Mouse (Mus musculus): Measurements from ENCODE around the gene Fam83g. TPM values are rescaled to one million over a fixed set of nuclear protein-coding genes. Genes with fewer than 3 reads are reported as not detected.
A peak's percentile ranks its signal among the peaks of the same experiment; 100 is the strongest.
"Not testable (repeated sequence)": the region's sequence is repeated elsewhere in the genome, so short reads cannot be mapped to it uniquely, and the experiment has no call there.

The Fam83g gene
- 5.5 and 5.9 TPM in 2 replicates for polyA plus RNA-seq (2015; fragmentation: Nextera tagmentation; extraction: Ambion mirVana)

GRCm38 (mm10) chr11:61683907-61684731 lies at the start of gene Fam83g:
Fam83g (plus strand) TSS chr11:61684091.
- WGBS = 1% methylated on average over 76 of the region's 76 CpGs
- peak; percentile 81 for ATAC-seq (ENCODE audit: insufficient read depth, low FRiP score, low read depth)
- peaks cover 17% of the 10 kb centered on the region for H3K4me1 ChIP-seq
- peak within 1 kb of the TSS; percentile 73 for H3K27ac ChIP-seq
- no peaks in the 10 kb centered on the region for H3K36me3 ChIP-seq
- H3K9me3 ChIP-seq = no peaks in the 10 kb centered on the region
- peak within 1 kb of the TSS; percentile 79 for H3K4me2 ChIP-seq
- H3K9ac ChIP-seq = peak within 1 kb of the TSS; percentile 20; the same call in 1 of the 2 replicates
- H3K27me3 ChIP-seq (replicated peaks) = peaks cover 19% of the 10 kb centered on the region
- peak within 1 kb of the TSS; percentile 48 for H3K4me3 ChIP-seq (replicated peaks)

GRCm38 (mm10) chr11:61636309-61636708 lies 47.6 kb upstream of the Fam83g start:
- 97% methylated on average over 3 of the region's 4 CpGs for WGBS
- not testable (repeated sequence) for H3K9me3 ChIP-seq; H3K36me3 ChIP-seq; H3K9ac ChIP-seq; H3K27me3 ChIP-seq (replicated peaks); H3K4me3 ChIP-seq (replicated peaks); H3K4me2 ChIP-seq; ATAC-seq (ENCODE audit: insufficient read depth, low FRiP score, low read depth); H3K4me1 ChIP-seq; H3K27ac ChIP-seq

- Histone ChIP-seq H3K27me3 (replicated peaks) (no peaks in the 10 kb centered on the region), H3K9ac (no peak overlapping the region), H3K9me3 (no peaks in the 10 kb centered on the region), H3K27ac (no peak overlapping the region), H3K4me1 (no peaks in the 10 kb centered on the region; the same call in 1 of the 2 replicates), H3K36me3 (no peaks in the 10 kb centered on the region), H3K4me3 (replicated peaks) (no peak overlapping the region), H3K4me2 (no peak overlapping the region)
- ATAC-seq (ENCODE audit: insufficient read depth, low FRiP score, low read depth) = no peak
- WGBS = 62% methylated on average over 1 of the region's 1 CpGs
These were observed 46.5 kb upstream of the Fam83g start for GRCm38 (mm10) chr11:61637413-61637812.

- Histone ChIP-seq H3K4me1 (no peaks in the 10 kb centered on the region; the same call in 1 of the 2 replicates), H3K9me3 (no peaks in the 10 kb centered on the region), H3K9ac (no peak overlapping the region), H3K4me3 (replicated peaks) (no peak overlapping the region), H3K27me3 (replicated peaks) (no peaks in the 10 kb centered on the region), H3K27ac (no peak overlapping the region), H3K4me2 (no peak overlapping the region), H3K36me3 (no peaks in the 10 kb centered on the region)
- no peak for ATAC-seq (ENCODE audit: insufficient read depth, low FRiP score, low read depth)
- WGBS = 83% methylated on average over 3 of the region's 3 CpGs
These were observed 46.0 kb upstream of the Fam83g start for GRCm38 (mm10) chr11:61637856-61638255.

- 74% methylated on average over 12 of the region's 12 CpGs for WGBS
- H3K9me3 ChIP-seq = no peaks in the 10 kb centered on the region
- H3K27ac ChIP-seq = no peak overlapping the region
- no peak overlapping the region for H3K4me2 ChIP-seq
- peaks cover 5% of the 10 kb centered on the region for H3K4me1 ChIP-seq
- no peaks in the 10 kb centered on the region for H3K36me3 ChIP-seq
- no peak for ATAC-seq (ENCODE audit: insufficient read depth, low FRiP score, low read depth)
- H3K9ac ChIP-seq = no peak overlapping the region
- H3K4me3 ChIP-seq (replicated peaks) = no peak overlapping the region
- H3K27me3 ChIP-seq (replicated peaks) = no peaks in the 10 kb centered on the region
These were observed 44.9 kb upstream of the Fam83g start for GRCm38 (mm10) chr11:61638764-61639536.

GRCm38 (mm10) chr11:61639601-61640177 lies 44.2 kb upstream of the Fam83g start:
- no peak overlapping the region for H3K27ac ChIP-seq
- no peaks in the 10 kb centered on the region for H3K27me3 ChIP-seq (replicated peaks)
- no peak overlapping the region for H3K4me2 ChIP-seq
- ATAC-seq (ENCODE audit: insufficient read depth, low FRiP score, low read depth) = no peak
- no peak overlapping the region for H3K4me3 ChIP-seq (replicated peaks)
- 87% methylated on average over 6 of the region's 6 CpGs for WGBS
- H3K9ac ChIP-seq = no peak overlapping the region
- H3K36me3 ChIP-seq = no peaks in the 10 kb centered on the region
- H3K9me3 ChIP-seq = no peaks in the 10 kb centered on the region
- peaks cover 9% of the 10 kb centered on the region for H3K4me1 ChIP-seq

- not testable (repeated sequence) for H3K9ac ChIP-seq; H3K27ac ChIP-seq; H3K4me3 ChIP-seq (replicated peaks); H3K4me1 ChIP-seq; H3K27me3 ChIP-seq (replicated peaks); H3K4me2 ChIP-seq; H3K36me3 ChIP-seq; H3K9me3 ChIP-seq; ATAC-seq (ENCODE audit: insufficient read depth, low FRiP score, low read depth)
- WGBS = 49% methylated on average over 9 of the region's 9 CpGs
These were observed 43.3 kb upstream of the Fam83g start for GRCm38 (mm10) chr11:61640585-61640984.

- Histone ChIP-seq H3K9me3 (no peaks in the 10 kb centered on the region), H3K4me1 (peaks cover 9% of the 10 kb centered on the region; the same call in 1 of the 2 replicates), H3K36me3 (no peaks in the 10 kb centered on the region), H3K4me2 (no peak overlapping the region), H3K27ac (no peak overlapping the region), H3K27me3 (replicated peaks) (no peaks in the 10 kb centered on the region), H3K4me3 (replicated peaks) (no peak overlapping the region), H3K9ac (no peak overlapping the region)
- ATAC-seq (ENCODE audit: insufficient read depth, low FRiP score, low read depth) = no peak
- 81% methylated on average over 7 of the region's 7 CpGs for WGBS
These were observed 41.8 kb upstream of the Fam83g start for GRCm38 (mm10) chr11:61642106-61642505.

GRCm38 (mm10) chr11:61643184-61643961 lies 40.5 kb upstream of the Fam83g start:
- Histone ChIP-seq H3K4me1 (peaks cover 9% of the 10 kb centered on the region; the same call in 1 of the 2 replicates), H3K27me3 (replicated peaks) (no peaks in the 10 kb centered on the region), H3K9ac (no peak overlapping the region), H3K9me3 (no peaks in the 10 kb centered on the region), H3K36me3 (no peaks in the 10 kb centered on the region), H3K27ac (no peak overlapping the region), H3K4me3 (replicated peaks) (no peak overlapping the region), H3K4me2 (no peak overlapping the region)
- ATAC-seq (ENCODE audit: insufficient read depth, low FRiP score, low read depth) = no peak
- 68% methylated on average over 5 of the region's 5 CpGs for WGBS

GRCm38 (mm10) chr11:61644576-61645326 lies 39.1 kb upstream of the Fam83g start:
- H3K9ac ChIP-seq = no peak overlapping the region
- H3K27ac ChIP-seq = peak overlapping the region; percentile 65
- H3K4me1 ChIP-seq = peaks cover 9% of the 10 kb centered on the region; the same call in 1 of the 2 replicates
- no peaks in the 10 kb centered on the region for H3K36me3 ChIP-seq
- H3K27me3 ChIP-seq (replicated peaks) = no peaks in the 10 kb centered on the region
- no peak overlapping the region for H3K4me3 ChIP-seq (replicated peaks)
- 51% methylated on average over 11 of the region's 11 CpGs for WGBS
- ATAC-seq (ENCODE audit: insufficient read depth, low FRiP score, low read depth) = peak; percentile 57; the same call in 1 of the 2 replicates
- H3K4me2 ChIP-seq = no peak overlapping the region
- H3K9me3 ChIP-seq = no peaks in the 10 kb centered on the region
